Mouse (Mus musculus) mouse trophoblast stem cell (cell line): Measurements from ENCODE around the gene Rtn3.
"Not testable (repeated sequence)": the region's sequence is repeated elsewhere in the genome, so short reads cannot be mapped to it uniquely, and the experiment has no call there.

ENCODE experiments used
- in situ Hi-C, 2 experiments: fragments of 300-500 bp; cut with MseI, MboI; formaldehyde crosslinking; loops; 2 replicates in 1 of 2; 3 replicates in 1 of 2; pipeline ENCODE4 v1.15.1; 2025

The Rtn3 gene

DNA sequence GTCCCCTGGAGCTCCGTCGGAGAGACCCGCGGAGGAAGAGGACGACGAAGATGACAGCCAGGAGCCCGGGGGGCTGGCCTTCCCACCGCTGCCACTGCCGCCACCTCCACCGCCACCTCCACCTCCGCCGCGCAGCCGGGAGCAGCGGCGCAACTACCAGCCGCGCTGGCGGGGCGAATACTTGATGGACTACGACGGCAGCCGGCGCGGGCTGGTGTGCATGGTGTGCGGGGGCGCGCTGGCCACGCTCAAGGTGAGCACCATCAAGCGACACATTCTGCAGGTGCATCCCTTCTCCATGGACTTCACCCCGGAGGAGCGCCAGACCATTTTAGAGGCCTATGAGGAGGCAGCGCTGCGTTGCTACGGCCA lies 60.4 kb downstream of the Rtn3 start:
- in situ Hi-C loops: no loop called here

DNA sequence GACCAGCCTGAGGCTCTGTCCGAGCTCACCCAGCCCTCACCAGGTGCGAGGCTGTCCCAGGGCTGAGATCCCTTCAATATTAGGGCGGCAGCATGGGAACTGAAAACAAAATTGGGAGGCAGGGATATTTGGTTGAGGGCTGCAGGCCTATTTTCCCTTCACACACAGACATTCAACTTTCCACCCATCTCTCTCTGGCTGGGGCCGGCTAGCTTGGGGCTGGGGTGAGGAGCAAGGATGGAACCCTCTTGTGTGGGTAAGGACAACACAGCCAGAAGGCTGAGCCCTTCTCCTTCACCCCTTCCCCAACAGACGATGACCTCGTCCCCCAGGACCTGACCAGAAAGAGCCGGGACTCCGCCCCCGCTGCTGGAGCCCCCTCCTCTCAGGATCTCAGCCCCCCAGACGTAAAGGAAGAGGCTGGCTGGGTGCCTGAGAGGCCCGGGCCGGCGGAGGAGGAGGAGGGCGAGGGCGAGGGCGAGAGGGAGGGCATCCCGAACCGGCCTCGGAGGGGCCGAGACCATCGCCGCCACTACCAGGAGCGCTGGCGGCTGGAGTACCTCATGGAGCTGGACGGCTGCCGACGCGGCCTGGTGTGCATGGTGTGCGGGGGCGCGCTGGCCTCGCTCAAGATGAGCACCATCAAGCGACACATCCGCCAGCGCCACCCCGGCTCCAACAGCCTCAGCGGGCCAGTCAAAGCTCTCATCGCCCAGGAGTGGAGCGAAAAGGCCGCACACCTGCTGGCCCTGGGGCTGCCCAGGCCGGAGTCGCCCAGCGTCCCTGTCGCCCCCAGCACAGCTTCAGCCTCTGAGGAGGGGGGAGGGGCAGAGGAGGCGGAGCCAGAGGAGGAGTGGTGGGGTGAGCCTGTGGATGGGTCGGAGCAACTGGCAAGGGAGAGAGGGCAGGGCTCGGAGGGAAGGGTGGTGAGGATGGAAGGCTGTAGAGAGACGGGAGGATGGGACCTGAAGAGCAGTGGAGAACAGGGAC lies 61.2 kb downstream of the Rtn3 start:
- in situ Hi-C loops: no loop called here

DNA sequence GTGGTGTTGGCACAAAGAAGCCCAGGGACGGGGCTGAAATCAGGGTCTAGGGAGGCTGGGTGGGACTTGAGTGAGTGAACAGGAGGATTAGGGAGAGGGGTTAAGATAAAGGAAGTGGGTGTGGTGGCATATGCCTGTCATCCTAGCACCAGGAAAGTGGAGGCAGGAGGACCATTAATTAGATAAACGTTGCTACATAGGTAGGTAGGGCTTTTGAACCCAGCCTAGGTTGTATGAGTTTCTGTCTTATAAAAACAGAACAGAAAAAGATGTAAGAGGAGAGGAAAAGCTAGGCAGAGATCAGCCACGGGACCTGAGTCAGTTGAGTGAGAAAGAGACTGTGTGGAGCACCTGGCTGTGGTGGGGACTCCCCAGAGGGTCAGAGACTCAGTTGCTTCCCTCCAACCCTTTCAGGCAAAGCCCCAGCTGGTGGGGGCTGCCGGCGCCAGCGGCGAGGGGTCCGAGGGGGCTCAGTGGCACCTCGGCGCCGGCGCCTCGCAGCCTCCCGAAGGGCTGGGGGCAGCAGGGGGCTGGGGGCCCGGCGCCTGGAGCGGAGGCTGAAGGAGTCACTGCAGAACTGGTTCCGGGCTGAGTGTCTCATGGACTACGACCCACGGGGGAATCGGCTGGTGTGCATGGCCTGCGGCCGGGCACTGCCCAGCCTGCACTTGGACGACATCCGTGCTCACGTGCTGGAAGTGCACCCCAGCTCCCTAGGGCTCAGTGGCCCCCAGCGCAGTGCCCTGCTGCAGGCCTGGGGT lies 62.1 kb downstream of the Rtn3 start:
- in situ Hi-C loops: no loop called here

DNA sequence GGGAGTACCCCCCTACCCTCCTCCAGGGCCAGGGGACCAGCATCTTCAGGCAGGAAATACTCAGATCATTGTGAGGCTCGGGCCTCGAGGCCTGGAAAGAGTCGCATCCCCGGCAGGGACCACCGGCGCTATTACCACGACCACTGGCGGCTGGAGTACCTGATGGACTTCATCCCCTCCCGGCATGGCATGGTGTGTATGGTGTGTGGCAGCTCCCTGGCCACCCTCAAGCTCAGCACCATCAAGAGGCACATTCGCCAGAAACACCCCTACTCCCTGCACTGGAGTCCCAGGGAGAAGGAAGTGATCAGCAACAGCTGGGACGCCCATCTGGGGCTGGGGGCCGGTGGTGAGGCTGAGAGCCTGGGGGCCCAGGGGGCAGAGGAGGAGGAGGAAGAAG lies 63.0 kb downstream of the Rtn3 start:
- in situ Hi-C loops: no loop called here

DNA sequence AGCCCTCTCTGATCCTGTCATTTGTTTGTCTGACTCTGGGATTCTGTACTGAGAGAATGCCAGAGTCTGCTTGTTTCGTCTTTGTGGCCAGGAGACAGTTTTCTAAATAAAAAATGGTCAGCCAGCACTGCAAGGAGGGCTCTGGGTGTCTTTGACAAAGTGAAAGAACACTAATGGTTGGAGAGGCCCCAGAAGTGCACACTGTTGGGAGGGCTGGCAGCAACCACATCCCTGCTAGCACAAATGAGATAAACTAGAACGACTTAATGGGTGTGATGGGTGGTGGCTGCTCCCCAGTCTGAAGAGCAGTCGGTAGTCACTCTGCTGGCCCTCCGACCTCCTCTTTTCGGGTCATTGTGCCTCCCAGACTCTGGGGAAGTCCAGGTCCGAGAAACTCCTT lies 63.9 kb downstream of the Rtn3 start:
- in situ Hi-C loops: loop anchor here in 1 of 2 experiments (10.0 kb wide), 1 partner anchor 144 kb away; no protein-coding TSS in a partner anchor

DNA sequence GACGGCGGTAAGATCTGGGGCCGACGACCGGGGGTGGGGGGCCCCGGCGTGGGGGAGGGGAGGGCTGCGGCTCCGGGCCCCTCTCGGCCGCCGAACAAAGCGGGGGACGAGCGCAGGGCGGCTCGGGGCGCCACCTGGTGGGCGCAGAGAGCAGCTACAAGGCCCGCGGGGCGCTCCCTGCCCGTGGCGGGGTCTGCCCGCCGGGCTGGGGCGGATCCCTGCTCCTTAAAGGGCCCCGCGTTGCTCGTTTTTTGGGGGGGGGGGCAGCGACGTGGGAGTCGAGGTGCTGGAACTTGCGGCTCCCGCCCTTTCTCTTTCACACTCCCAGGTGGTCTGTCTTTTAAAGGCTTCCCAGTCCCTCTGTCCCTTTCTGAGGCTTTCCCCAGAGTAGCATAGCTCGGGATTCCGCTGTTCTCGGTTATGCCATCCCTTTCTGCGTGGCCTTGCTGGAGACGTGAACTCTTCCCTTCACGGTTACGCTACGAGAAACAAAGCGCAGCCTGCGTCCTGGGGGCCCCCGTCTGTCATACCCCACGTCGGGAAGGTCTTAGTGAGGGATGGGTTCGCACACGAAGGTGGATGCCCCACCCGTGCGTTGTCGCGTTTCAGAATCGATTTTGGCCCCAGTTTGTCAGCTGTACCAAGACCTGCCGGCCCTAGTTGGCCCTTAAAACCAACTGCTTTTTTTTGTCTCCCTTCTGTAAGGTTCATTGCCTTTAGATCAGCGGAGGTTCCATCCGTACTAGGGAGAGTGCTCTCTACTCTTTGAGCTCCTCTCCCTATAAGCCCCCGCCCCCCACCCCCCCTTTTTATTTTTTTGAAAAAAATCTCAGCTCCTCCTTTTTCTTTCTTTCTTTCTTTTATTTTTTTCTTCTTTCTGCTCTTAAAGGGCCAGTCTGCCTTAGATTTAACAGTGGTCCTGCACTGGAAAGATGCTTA lies 64.9 kb downstream of the Rtn3 start:
- in situ Hi-C loops: loop anchor here in 1 of 2 experiments (10.0 kb wide), 1 partner anchor 143 kb away; no protein-coding TSS in a partner anchor

DNA sequence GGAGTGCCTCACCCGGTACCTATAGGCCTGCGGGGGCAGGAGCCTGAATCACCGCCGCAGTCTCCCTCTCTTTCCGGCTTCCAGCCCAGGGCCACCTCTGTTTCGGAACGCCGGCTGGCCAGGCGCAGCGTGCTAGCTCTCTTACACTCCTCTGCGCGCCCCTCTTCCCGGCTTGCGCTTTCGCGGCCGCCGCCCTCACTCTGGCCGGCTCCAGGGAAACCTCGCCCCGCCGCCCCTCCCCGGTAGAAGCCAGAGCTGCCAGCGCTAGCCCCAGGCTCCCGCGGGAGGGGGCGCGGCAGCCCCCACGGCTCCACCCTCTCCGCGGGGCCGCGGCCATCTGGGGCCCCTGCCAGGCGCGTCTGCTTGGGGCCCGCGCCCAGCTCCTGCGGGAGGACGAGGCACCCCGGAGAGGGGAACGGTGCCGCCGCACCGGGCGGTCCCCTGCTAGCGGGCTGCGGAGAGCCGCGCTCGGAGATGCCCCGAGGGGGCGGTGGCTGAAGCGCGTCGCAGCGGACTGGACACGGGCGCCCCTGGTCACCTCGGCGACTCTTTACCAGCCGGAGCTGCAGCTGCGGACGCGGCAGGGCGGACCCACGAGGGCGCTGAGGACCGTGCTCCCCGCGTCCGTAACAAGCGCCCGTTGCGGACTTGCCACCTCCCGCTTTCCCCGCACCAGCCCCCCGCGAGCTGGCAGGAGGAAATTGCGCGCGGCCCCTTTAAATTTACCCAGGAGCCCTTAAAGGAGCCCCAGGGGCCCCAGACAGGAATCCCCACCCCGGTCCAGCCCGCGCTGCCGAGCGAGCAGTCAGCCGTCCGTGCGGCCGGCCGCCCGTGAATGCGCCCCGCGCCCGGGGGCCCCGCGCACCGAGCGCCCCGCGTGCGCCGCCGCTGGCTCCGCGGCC lies 66.0 kb downstream of the Rtn3 start, which contains the start of gene 2700081O15Rik:
Gene 2700081O15Rik (plus strand): TSS at position 792 of the 902 bp plus-strand sequence.
- in situ Hi-C loops: loop anchor here in 1 of 2 experiments (10.0 kb wide), 1 partner anchor 142 kb away; no protein-coding TSS in a partner anchor

DNA sequence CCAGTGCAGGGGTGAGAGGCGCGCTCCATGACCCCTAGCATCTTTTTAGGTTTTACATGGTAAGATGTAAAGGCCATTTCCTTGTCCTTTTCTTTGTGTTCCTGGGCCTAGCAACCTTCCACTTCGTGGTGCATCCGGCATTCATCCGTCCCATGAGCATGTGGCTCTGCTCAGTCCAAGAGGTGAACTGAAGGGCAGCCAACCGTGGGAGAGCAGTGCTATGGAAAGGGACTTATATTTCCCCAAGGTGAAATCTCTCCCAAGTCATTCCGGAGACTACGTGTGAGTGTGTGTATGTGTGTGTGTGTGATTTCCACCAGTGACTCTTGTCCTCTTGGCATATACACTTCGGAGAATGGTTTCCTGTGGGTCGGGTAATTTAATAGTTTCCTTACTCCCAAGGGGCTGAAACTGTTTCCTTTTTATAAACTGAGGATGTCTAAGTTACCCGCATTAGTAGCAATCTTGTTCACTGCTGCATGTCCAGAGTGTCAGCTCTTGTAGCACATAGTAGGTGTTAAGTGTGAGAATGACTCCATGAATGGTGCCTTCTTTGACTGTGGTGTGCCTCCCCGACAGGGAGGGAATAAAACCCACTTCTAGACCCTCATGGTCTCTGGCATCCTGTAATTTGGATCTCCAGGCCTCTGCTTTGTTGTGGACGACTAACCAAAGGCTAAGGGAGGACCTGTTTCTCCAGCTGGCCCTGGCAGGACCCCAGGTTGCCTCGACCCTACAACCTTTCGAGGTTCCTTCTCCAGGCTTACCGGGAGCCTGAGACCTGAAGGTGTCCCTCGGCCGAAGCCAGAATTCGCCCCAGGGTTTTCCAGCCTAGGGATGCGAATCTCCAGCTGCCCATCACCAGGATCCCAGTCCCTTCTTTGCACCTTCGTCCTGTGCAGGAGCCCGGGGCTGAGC lies 66.9 kb downstream of the Rtn3 start:
- in situ Hi-C loops: loop anchor here in 1 of 2 experiments (10.0 kb wide), 1 partner anchor 141 kb away; no protein-coding TSS in a partner anchor

DNA sequence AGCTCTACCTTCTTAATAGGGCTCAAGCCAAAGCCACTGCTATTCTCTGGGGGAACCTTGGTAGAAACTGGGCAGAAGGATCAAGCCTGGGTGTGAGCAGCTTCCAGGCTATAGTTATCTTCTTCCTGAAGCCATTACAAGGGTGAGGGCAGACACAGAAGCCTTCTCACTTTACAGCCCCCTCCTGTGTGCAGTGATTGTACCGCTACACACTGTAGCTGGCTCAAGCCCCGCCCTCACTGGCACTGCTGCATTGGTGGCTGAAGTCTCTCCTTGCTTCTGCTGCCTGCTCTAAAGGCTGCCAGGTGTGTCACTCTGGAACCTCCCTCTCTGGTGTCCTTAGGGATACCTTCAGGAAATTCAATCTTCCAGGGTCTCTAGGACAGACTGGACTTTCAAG lies 70.7 kb downstream of the Rtn3 start:
- in situ Hi-C loops: loop anchor here in 1 of 2 experiments (10.0 kb wide), 1 partner anchor 138 kb away; no protein-coding TSS in a partner anchor

DNA sequence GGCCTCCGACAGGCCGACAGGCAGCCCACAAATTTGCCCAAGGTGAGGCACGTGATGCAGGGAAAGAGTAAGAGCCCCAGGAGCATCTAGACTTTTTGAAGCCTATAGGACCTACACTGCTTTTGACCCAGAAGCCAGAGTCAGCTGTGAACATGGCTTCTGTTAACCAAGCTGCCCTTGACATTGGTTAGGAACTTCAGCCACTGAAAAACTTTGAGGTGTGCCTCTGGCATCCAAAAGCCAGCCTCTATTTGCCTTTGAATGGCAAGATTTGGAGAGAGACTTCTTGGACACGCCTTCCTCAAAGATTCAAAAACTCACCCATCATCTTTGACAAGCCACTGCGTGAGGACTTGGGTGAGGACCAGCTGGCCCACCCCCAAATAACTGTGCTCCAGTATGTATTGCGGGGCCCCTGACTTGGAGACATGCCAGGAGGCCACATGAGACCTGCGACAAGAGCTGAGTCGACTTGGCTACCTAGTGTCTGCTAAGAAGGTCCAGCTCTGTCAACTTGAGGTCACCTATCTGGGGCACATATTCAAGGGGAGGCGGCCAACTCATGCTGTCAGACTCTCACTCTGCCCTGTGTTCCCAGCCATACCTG lies 78.4 kb downstream of the Rtn3 start:
- in situ Hi-C loops: no loop called here

DNA sequence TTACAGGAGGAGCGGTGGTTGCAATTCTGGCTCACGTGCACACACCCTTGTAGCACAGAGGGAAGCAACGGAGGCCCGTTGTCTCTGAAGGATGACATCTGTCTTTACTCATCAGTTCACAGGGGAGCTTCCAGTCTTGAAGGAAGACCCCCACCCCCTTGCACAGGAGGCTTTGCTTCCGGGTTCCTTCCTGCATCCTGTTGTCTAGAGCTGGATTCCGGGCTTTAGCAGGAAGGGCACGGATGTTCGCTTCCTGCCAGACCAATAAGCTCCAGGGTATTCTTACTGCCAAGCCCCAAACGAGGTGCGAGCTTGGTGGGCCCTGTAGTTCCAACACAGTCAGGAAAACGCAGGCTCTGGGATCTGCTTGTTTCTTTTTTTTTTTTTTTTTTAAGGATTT lies 82.4 kb downstream of the Rtn3 start:
- in situ Hi-C loops: no loop called here

DNA sequence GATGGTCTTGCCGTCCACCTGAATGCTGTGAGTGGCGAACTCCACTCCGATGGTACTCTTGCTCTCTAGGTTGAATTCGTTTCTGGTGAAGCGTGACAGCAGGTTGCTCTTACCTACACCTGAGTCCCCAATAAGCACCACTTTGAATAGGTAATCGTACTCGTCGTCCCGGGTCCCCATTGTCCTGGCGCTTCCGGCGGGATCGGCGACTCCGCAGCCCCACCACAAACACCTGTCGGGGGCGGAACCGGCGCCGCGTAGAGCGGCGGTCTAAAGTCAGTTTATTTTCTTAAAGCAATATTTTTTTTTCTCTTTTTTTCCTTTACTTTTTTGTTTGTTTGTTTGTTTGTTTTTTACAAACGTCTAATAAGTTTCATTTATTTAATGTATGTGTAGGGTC lies 84.2 kb downstream of the Rtn3 start:
- in situ Hi-C loops: not testable (repeated sequence)

DNA sequence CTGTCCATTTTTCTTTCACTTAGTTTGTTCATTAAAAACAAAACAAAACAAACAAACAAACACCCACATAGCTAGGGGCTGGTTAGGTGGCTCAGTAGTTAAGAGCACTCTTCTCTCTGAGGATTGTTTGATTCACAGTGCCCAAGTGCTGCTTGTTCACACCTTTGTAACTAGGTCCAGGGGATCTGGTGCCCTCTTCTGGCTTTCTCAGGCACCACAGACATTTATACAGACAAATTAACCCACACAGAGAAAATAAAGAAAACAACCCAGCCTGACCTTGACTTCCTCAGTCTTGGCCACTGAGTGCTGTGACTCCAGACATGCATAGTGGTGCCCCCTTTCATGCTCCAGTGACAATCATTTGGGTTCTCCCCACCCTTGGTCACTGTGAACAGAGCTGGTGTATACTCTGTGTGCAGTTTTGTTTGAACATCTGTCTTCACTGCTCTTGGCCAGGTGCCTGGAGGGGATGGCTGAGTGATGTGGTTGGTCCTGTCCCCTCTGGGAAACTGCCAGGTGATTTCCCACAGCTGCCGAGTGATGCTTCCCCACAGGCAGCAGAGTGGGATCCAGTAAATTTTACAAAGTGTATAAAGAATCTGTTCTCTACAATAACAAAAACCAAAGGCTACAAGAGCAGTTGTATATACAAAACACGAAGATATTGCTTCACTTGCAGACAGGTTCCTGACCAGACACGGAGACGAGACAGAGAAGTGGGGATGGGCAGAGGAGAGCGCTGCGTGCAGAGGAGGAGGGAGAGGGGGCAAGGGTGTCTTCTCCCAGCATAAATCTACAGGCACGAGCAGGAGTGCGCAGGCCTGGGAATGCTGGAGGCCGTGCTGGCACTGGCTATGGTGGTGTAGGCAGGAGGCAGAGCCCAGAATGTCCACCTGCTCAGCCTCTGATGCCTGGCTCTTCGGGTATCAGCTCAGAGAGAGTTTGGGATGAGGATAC lies 85.9 kb downstream of the Rtn3 start:
- in situ Hi-C loops: not testable (repeated sequence)

DNA sequence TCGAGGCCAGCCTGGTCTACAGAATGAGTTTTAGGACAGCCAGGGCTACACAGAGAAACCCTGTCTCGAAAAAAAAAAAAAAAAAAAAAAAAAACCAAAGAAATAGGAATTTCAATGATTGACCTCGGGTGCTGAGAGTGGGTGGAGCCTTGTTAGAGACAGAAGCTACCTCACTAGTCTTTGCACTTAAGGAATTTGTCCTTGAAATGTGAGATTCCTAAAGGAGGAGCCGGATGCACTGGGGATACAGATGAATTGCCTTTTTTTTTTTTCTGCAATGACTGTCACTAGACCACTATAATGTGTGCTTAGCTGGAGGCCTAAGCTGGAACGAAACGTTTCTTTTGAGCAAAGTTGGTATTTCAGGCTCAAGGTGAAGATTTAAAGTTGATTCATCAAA lies 94.6 kb downstream of the Rtn3 start:
- in situ Hi-C loops: no loop called here

DNA sequence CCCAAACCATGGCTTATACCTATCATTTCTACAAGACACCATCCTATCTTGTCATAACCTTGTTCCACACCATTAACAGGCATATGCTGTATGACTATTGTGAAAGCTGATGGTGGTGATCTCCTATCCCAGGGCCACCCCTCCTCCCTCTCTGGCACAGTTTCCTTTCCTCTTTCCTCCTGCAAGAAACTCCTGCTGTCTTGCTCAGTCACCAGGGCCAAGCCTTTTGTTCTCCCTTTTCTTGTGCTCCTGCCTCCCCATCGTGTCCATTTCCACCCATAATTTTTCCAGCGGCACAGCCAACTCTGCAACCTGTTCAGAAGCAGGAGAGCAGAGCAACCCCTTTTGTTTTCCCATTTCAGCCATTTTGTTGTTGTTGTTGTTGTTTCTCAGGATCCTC lies 97.0 kb downstream of the Rtn3 start:
- in situ Hi-C loops: no loop called here

DNA sequence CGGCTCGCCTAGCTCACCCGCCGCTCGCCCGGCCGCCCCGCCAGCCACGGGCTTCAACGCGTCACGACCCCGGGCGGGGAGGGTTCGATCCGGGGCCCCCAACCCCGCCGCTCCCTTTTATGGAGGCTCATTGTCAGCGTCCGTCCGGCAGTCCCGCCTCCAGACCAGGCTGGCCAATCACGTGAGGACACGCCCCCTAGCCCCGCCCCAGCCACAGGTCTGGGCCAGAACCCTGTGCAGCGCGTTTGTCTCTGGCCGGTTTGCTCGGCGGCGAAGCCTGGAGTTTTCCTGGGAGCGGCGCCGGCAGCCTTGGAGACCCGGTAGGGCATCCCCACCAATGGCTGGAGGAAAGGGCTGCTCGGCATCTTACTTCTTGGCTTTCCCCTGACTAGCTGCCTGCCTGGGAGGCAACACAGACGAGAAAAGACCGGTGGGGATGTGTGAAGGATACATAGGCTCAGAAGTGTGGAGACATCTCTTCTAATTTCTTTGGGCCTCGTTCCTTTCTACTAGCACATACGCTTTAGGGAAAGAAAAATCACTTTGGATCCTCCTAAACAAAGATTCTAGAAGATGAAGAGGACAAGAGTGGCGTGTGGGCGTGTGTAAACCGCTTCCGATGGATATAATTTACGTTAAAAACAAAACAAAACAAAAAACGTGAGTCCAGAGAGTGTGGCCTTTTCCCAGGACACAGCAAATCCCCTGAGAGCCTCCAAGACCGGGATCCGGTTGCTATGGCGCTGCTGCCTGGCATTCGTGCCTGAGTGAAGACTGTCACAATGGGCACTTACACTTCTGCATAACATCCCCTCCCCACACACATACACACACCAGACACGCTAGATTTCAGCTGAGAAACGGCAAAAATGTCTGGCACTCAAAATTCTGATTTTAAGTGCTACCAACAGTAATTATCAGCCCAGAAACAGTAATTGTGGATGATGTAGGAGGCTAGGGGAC lies 99.9 kb downstream of the Rtn3 start, which contains the start of gene Spindoc:
Gene Spindoc (minus strand): TSS at position 92 of the 963 bp plus-strand sequence.
- in situ Hi-C loops: no loop called here
